Mouse (Mus musculus) ES-Bruce4 (cell line): ENCODE measurements at regions not wholly inside any gene's neighbourhood (a gene's known extent, or its start where the extent isn't known, plus 50 kb on each side); places are given as distances from the start of the nearest gene placed in this dataset.

Source experiments
- H3K27ac ChIP-seq: 2 replicates; pipeline ENCODE4 v1.5.1; 2012; ENCODE audit warnings: low read length, inconsistent platforms; ENCODE audit not compliant: insufficient read depth
- H3K27me3 ChIP-seq: 2 replicates; pipeline ENCODE4 v1.6.1; 2012; ENCODE audit warnings: mild to moderate bottlenecking, low read length, inconsistent platforms; ENCODE audit not compliant: control insufficient read depth, poor library complexity, insufficient read depth, severe bottlenecking
- H3K36me3 ChIP-seq: 2 replicates; pipeline ENCODE4 v1.6.1; 2012; ENCODE audit warnings: inconsistent platforms, mild to moderate bottlenecking, low read length, moderate library complexity; ENCODE audit not compliant: control insufficient read depth, poor library complexity, insufficient read depth, severe bottlenecking
- H3K4me1 ChIP-seq: one replicate; pipeline ENCODE4 v1.8.1; 2011; ENCODE audit warnings: low read length; ENCODE audit not compliant: control insufficient read depth, insufficient read depth
- H3K4me3 ChIP-seq: 2 replicates; pipeline ENCODE4 v1.5.1; 2011; ENCODE audit warnings: low read depth, mild to moderate bottlenecking, low read length
- H3K9ac ChIP-seq: 2 replicates; pipeline ENCODE4 v1.6.1; 2012; ENCODE audit warnings: low read depth, mild to moderate bottlenecking, inconsistent platforms; ENCODE audit not compliant: poor library complexity, severe bottlenecking
- H3K9me3 ChIP-seq: replicated peaks from 2 replicates; pipeline ENCODE4 v1.6.1; 2012; ENCODE audit warnings: mild to moderate bottlenecking, low read length, inconsistent platforms; ENCODE audit not compliant: control insufficient read depth, poor library complexity, insufficient read depth, severe bottlenecking
- CTCF ChIP-seq: IDR thresholded peaks from one replicate; pipeline ENCODE4 v1.8.1; 2011; ENCODE audit warnings: low read depth, low read length
- EP300 ChIP-seq: IDR thresholded peaks from 2 replicates; pipeline ENCODE4 v1.6.1; 2011; ENCODE audit warnings: low read depth, low read length; ENCODE audit not compliant: insufficient read depth
- POLR2A ChIP-seq: IDR thresholded peaks from one replicate; pipeline ENCODE4 v1.8.1; 2011; ENCODE audit warnings: low read length; ENCODE audit not compliant: insufficient read depth

DNA sequence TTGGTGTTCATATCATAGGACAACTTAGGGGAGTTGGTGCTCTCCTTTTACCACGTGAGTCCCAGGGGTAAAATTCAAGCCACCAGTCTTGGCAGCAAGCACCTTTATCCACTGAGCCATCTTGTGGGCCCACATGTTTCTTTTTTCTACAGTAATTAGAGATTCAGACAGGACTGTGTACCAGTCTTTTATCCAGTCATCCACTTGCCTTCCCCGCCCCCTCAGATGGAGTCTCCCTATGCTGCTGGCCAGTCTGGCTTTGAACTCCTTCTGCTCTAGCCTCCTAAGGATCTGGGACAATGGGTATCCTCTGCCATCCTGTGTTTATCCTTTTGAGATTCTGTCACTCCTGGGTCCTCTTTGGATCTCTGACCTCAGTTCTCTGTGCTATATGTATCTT is 51.1 kb upstream of the Nek6 start:
- H3K9me3 ChIP-seq = no peaks in the 10 kb centered on the region
- H3K9ac ChIP-seq = no peak overlapping the region
- H3K27ac ChIP-seq = no peak overlapping the region
- no peaks in the 10 kb centered on the region for H3K36me3 ChIP-seq
- no peaks in the 10 kb centered on the region for H3K27me3 ChIP-seq
- no peak overlapping the region for H3K4me3 ChIP-seq
- TF ChIP-seq CTCF = no peak
- no peak for TF ChIP-seq EP300
- no peak for TF ChIP-seq POLR2A
- no peaks in the 10 kb centered on the region for H3K4me1 ChIP-seq

DNA sequence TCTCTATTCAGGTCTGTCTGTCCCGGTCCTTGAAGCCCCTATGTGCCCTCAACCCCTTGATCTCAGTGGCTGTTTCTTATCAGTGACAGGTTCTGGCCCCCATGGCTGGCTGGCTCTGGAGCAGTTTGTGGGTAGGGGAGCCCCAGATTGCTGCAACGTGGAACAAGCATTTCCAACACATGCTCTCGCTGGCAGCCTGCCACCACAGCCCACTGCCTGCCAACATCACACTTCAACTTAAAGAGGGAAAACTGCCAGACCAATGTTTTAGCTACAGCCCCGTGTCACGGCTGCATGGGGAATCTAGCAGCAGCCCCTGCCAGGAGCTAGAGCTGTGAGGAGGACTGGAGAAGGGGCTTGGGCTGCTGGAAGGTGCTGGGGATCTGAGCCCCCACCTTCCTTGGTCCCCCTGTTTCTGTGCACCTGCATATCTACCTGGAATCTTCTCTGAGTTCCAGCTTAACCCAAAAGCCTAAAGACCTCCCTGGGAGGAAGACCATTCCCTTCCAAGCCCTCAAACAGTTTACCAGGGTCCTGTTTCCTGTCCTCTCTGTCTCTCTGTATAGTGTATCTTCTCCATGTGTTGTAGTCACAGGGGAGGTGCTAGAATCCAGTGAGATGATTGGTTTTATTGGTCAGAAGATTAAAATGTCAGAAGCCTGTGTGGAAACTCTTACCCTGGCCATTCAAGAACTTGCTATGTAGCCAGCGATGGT is 50.5 kb upstream of the Nek6 start:
- Histone ChIP-seq H3K36me3 (no peaks in the 10 kb centered on the region), H3K4me1 (no peaks in the 10 kb centered on the region), H3K27me3 (no peaks in the 10 kb centered on the region), H3K9ac (no peak overlapping the region), H3K9me3 (no peaks in the 10 kb centered on the region), H3K4me3 (no peak overlapping the region), H3K27ac (no peak overlapping the region)
- TF ChIP-seq EP300 (no peak), CTCF (no peak), POLR2A (no peak)
